Mouse (Mus musculus): ENCODE measurements around the gene Ncs1. TPM values are rescaled to one million over a fixed set of nuclear protein-coding genes. Genes with fewer than 3 reads are reported as not detected.

Ncs1 gene
- total and polyA plus RNA-seq, 3 experiments, result 5.9 to 14.1 (median 11.8) TPM

- H3K27me3 ChIP-seq (ENCODE audit: control insufficient read depth, insufficient read depth, low read length), result no peaks in the 10 kb centered on the region
- H3K36me3 ChIP-seq (ENCODE audit: control insufficient read depth, insufficient read depth, low read length), result no peaks in the 10 kb centered on the region
- peaks cover 5% of the 10 kb centered on the region for H3K4me1 ChIP-seq (ENCODE audit: control insufficient read depth, insufficient read depth, low read length)
- no peak for TF ChIP-seq CTCF (IDR thresholded peaks at IDR 0.05)
- no peak for TF ChIP-seq EP300 (IDR thresholded peaks at IDR 0.05; ENCODE audit: insufficient read depth, low read depth, low read length)
- TF ChIP-seq POLR2A (IDR thresholded peaks at IDR 0.05; ENCODE audit: insufficient read depth, low read depth, low read length), result no peak
- H3K27ac ChIP-seq, result no peak overlapping the region
- H3K79me2 ChIP-seq (replicated peaks; ENCODE audit: control insufficient read depth, insufficient read depth, low read length), result no peaks in the 10 kb centered on the region
- H3K4me3 ChIP-seq, result no peak overlapping the region
- intact Hi-C loops (cut with DNase I), result no loop called here
- no peak overlapping the region for H3K9ac ChIP-seq (ENCODE audit: low read depth, low read length)
- 67% methylated on average over 6 of the region's 6 CpGs for WGBS
- DNase-seq, result no peak
Observed at GRCm38 (mm10) chr2:31267447-31267846, 21.8 kb downstream of the Ncs1 start.

GRCm38 (mm10) chr2:31268631-31269030 lies 23.0 kb downstream of the Ncs1 start:
- intact Hi-C loops (cut with DNase I), result no loop called here
- no peak overlapping the region for H3K9ac ChIP-seq (ENCODE audit: low read depth, low read length)

GRCm38 (mm10) chr2:31269188-31269587 lies 23.6 kb downstream of the Ncs1 start:
- intact Hi-C loops (cut with DNase I), result no loop called here
- Histone ChIP-seq H3K4me1 (ENCODE audit: control insufficient read depth, insufficient read depth, low read length) (0 out of 2 replicates have a peak, but pooled peaks cover 1% of the 10 kb centered on the region), H3K79me2 (replicated peaks; ENCODE audit: control insufficient read depth, insufficient read depth, low read length) (no peaks in the 10 kb centered on the region), H3K9ac (ENCODE audit: low read depth, low read length) (no peak overlapping the region), H3K27me3 (ENCODE audit: control insufficient read depth, insufficient read depth, low read length) (no peaks in the 10 kb centered on the region), H3K27ac (no peak overlapping the region), H3K4me3 (no peak overlapping the region), H3K36me3 (ENCODE audit: control insufficient read depth, insufficient read depth, low read length) (no peaks in the 10 kb centered on the region)
- no peak for DNase-seq
- 95% methylated on average over 6 of the region's 6 CpGs for WGBS
- TF ChIP-seq POLR2A (IDR thresholded peaks at IDR 0.05; ENCODE audit: insufficient read depth, low read depth, low read length), result no peak
- TF ChIP-seq EP300 (IDR thresholded peaks at IDR 0.05; ENCODE audit: insufficient read depth, low read depth, low read length), result no peak
- no peak for TF ChIP-seq CTCF (IDR thresholded peaks at IDR 0.05)

More at GRCm38 (mm10) chr2:31268631-31269030, 23.0 kb downstream of the Ncs1 start:
- Histone ChIP-seq H3K27ac (no peak overlapping the region), H3K4me1 (ENCODE audit: control insufficient read depth, insufficient read depth, low read length) (0 out of 2 replicates have a peak, but pooled peaks cover 1% of the 10 kb centered on the region), H3K79me2 (replicated peaks; ENCODE audit: control insufficient read depth, insufficient read depth, low read length) (no peaks in the 10 kb centered on the region), H3K36me3 (ENCODE audit: control insufficient read depth, insufficient read depth, low read length) (no peaks in the 10 kb centered on the region), H3K4me3 (no peak overlapping the region), H3K27me3 (ENCODE audit: control insufficient read depth, insufficient read depth, low read length) (no peaks in the 10 kb centered on the region)
- TF ChIP-seq EP300 (IDR thresholded peaks at IDR 0.05; ENCODE audit: insufficient read depth, low read depth, low read length) (no peak), POLR2A (IDR thresholded peaks at IDR 0.05; ENCODE audit: insufficient read depth, low read depth, low read length) (no peak), CTCF (IDR thresholded peaks at IDR 0.05) (no peak)
- WGBS, result 54% methylated on average over 5 of the region's 5 CpGs
- DNase-seq, result no peak

GRCm38 (mm10) chr2:31269847-31270246 lies 24.2 kb downstream of the Ncs1 start:
- H3K27ac ChIP-seq, result no peak overlapping the region
- H3K27me3 ChIP-seq (ENCODE audit: control insufficient read depth, insufficient read depth, low read length), result no peaks in the 10 kb centered on the region
- no peak overlapping the region for H3K4me3 ChIP-seq
- H3K4me1 ChIP-seq (ENCODE audit: control insufficient read depth, insufficient read depth, low read length), result no peaks in the 10 kb centered on the region
- WGBS, result 92% methylated on average over 10 of the region's 10 CpGs
- H3K36me3 ChIP-seq (ENCODE audit: control insufficient read depth, insufficient read depth, low read length), result no peaks in the 10 kb centered on the region
- DNase-seq, result no peak
- TF ChIP-seq EP300 (IDR thresholded peaks at IDR 0.05; ENCODE audit: insufficient read depth, low read depth, low read length) (no peak), CTCF (IDR thresholded peaks at IDR 0.05) (no peak), POLR2A (IDR thresholded peaks at IDR 0.05; ENCODE audit: insufficient read depth, low read depth, low read length) (no peak)
- no peak overlapping the region for H3K9ac ChIP-seq (ENCODE audit: low read depth, low read length)
- no peaks in the 10 kb centered on the region for H3K79me2 ChIP-seq (replicated peaks; ENCODE audit: control insufficient read depth, insufficient read depth, low read length)
- intact Hi-C loops (cut with DNase I), result no loop called here

GRCm38 (mm10) chr2:31270470-31270869 lies 24.8 kb downstream of the Ncs1 start:
- DNase-seq, result no peak
- Histone ChIP-seq H3K4me1 (ENCODE audit: control insufficient read depth, insufficient read depth, low read length) (no peaks in the 10 kb centered on the region), H3K27me3 (ENCODE audit: control insufficient read depth, insufficient read depth, low read length) (no peaks in the 10 kb centered on the region), H3K27ac (no peak overlapping the region), H3K36me3 (ENCODE audit: control insufficient read depth, insufficient read depth, low read length) (no peaks in the 10 kb centered on the region), H3K79me2 (replicated peaks; ENCODE audit: control insufficient read depth, insufficient read depth, low read length) (no peaks in the 10 kb centered on the region), H3K4me3 (no peak overlapping the region), H3K9ac (ENCODE audit: low read depth, low read length) (no peak overlapping the region)
- intact Hi-C loops (cut with DNase I), result no loop called here
- WGBS, result 84% methylated on average over 8 of the region's 8 CpGs
- TF ChIP-seq EP300 (IDR thresholded peaks at IDR 0.05; ENCODE audit: insufficient read depth, low read depth, low read length), result no peak
- no peak for TF ChIP-seq CTCF (IDR thresholded peaks at IDR 0.05)
- TF ChIP-seq POLR2A (IDR thresholded peaks at IDR 0.05; ENCODE audit: insufficient read depth, low read depth, low read length), result no peak

GRCm38 (mm10) chr2:31271071-31271470 lies 25.4 kb downstream of the Ncs1 start:
- Histone ChIP-seq H3K9ac (ENCODE audit: low read depth, low read length) (no peak overlapping the region), H3K36me3 (ENCODE audit: control insufficient read depth, insufficient read depth, low read length) (no peaks in the 10 kb centered on the region), H3K4me1 (ENCODE audit: control insufficient read depth, insufficient read depth, low read length) (no peaks in the 10 kb centered on the region), H3K27me3 (ENCODE audit: control insufficient read depth, insufficient read depth, low read length) (no peaks in the 10 kb centered on the region), H3K79me2 (replicated peaks; ENCODE audit: control insufficient read depth, insufficient read depth, low read length) (no peaks in the 10 kb centered on the region), H3K4me3 (no peak overlapping the region), H3K27ac (no peak overlapping the region)
- no peak for DNase-seq
- TF ChIP-seq POLR2A (IDR thresholded peaks at IDR 0.05; ENCODE audit: insufficient read depth, low read depth, low read length) (no peak), CTCF (IDR thresholded peaks at IDR 0.05) (peak; percentile 42), EP300 (IDR thresholded peaks at IDR 0.05; ENCODE audit: insufficient read depth, low read depth, low read length) (no peak)
- intact Hi-C loops (cut with DNase I), result no loop called here
- WGBS, result 94% methylated on average over 1 of the region's 1 CpGs

Data from heart, adult 2 months (tissue).